Mouse (Mus musculus) hindbrain, embryonic 16.5 days (tissue): Measurements from ENCODE around the gene Adcy2. TPM values are rescaled to one million over a fixed set of nuclear protein-coding genes. Genes with fewer than 3 reads are reported as not detected.
A peak's percentile ranks its signal among the peaks of the same experiment; 100 is the strongest.

Experiments
- ATAC-seq: fragments of 200-750 bp; cut with Nextera tagmentation; 2 replicates; pipeline ENCODE4 v1.8.0; 2017; ENCODE audit warnings: moderate TSS enrichment, moderate library complexity
- H3K27ac ChIP-seq: fragments of 300-500 bp; sonication (generic); 2 replicates; pipeline ENCODE4 v1.5.1; 2014; ENCODE audit warnings: low read depth, mild to moderate bottlenecking, control low read depth, low read length, moderate library complexity
- H3K27me3 ChIP-seq: fragments of 300-500 bp; sonication (generic); replicated peaks from 2 replicates; pipeline ENCODE4 v1.6.1; 2014; ENCODE audit warnings: low read length; ENCODE audit not compliant: control insufficient read depth, insufficient read depth
- H3K36me3 ChIP-seq: fragments of 300-500 bp; sonication (generic); 2 replicates; pipeline ENCODE4 v1.6.1; 2014; ENCODE audit warnings: mild to moderate bottlenecking, low read length, moderate library complexity, mixed read lengths; ENCODE audit not compliant: control insufficient read depth, insufficient read depth
- H3K4me1 ChIP-seq: fragments of 300-500 bp; sonication (generic); 2 replicates; pipeline ENCODE4 v1.6.1; 2014; ENCODE audit warnings: low read depth, low read length; ENCODE audit not compliant: control insufficient read depth, insufficient read depth
- H3K4me2 ChIP-seq: fragments of 300-500 bp; sonication (generic); 2 replicates; pipeline ENCODE4 v1.6.1; 2014; ENCODE audit warnings: mild to moderate bottlenecking, low read length, control low read depth, moderate library complexity
- H3K4me3 ChIP-seq: fragments of 300-500 bp; sonication (generic); 2 replicates; pipeline ENCODE4 v1.5.1; 2014; ENCODE audit warnings: mild to moderate bottlenecking, low read length, control low read depth, moderate library complexity
- H3K9ac ChIP-seq: fragments of 300-500 bp; sonication (generic); 2 replicates; pipeline ENCODE4 v1.6.1; 2014; ENCODE audit warnings: low read depth, mild to moderate bottlenecking, control low read depth, low read length, moderate library complexity
- H3K9me3 ChIP-seq: fragments of 300-500 bp; sonication (generic); 2 replicates; pipeline ENCODE4 v1.6.1; 2014; ENCODE audit warnings: mild to moderate bottlenecking, low read length, moderate library complexity; ENCODE audit not compliant: control insufficient read depth
- WGBS: fragments of 180-500 bp; shearing (Covaris S2); extraction: QIAGEN DNeasy Blood & Tissue Kit; methylation state at CpG from one replicate; pipeline ENCODE4 v1.1.7; 2014; 5-methylcytosine and 5-hydroxymethylcytosine counted together
- polyA plus RNA-seq: library from polyadenylated mRNA; unstranded; fragments of >200 nt; fragmentation: Nextera tagmentation; extraction: Ambion mirVana; gene quantifications from 2 replicates; pipeline ENCODE4 v1.2.1, GENCODE M21; 2015

The Adcy2 gene
- polyA plus RNA-seq, 1 experiment from 2014 or later: 7.7 TPM

GRCm38 (mm10) chr13:69006091-69006490, 6.8 kb upstream of the Adcy2 start:
- Histone ChIP-seq H3K27me3 (no peaks in the 10 kb centered on the region), H3K9ac (no peak overlapping the region), H3K36me3 (no peaks in the 10 kb centered on the region), H3K4me3 (no peak overlapping the region), H3K27ac (no peak overlapping the region), H3K4me1 (no peaks in the 10 kb centered on the region), H3K4me2 (no peak overlapping the region), H3K9me3 (no peaks in the 10 kb centered on the region)
- ATAC-seq: no peak
- 77% methylated on average over 4 of the region's 4 CpGs for WGBS

- Histone ChIP-seq H3K36me3 (no peaks in the 10 kb centered on the region), H3K4me3 (no peak overlapping the region), H3K9me3 (no peaks in the 10 kb centered on the region), H3K4me1 (no peaks in the 10 kb centered on the region), H3K9ac (no peak overlapping the region), H3K4me2 (no peak overlapping the region), H3K27me3 (no peaks in the 10 kb centered on the region; the same call in 1 of the 2 replicates), H3K27ac (no peak overlapping the region)
- WGBS: 89% methylated on average over 4 of the region's 4 CpGs
- no peak for ATAC-seq
Observed at GRCm38 (mm10) chr13:69004406-69004805, 5.1 kb upstream of the Adcy2 start.

GRCm38 (mm10) chr13:69002631-69003030, 3.3 kb upstream of the Adcy2 start:
- ATAC-seq: no peak
- no peaks in the 10 kb centered on the region; the same call in 1 of the 2 replicates for H3K27me3 ChIP-seq
- no peak overlapping the region for H3K9ac ChIP-seq
- H3K36me3 ChIP-seq: no peaks in the 10 kb centered on the region
- H3K27ac ChIP-seq: no peak overlapping the region
- no peaks in the 10 kb centered on the region for H3K9me3 ChIP-seq
- peaks cover 8% of the 10 kb centered on the region for H3K4me1 ChIP-seq
- no peak overlapping the region for H3K4me3 ChIP-seq
- 75% methylated on average over 5 of the region's 5 CpGs for WGBS
- H3K4me2 ChIP-seq: no peak overlapping the region

GRCm38 (mm10) chr13:69002173-69002572, 2.8 kb upstream of the Adcy2 start:
- ATAC-seq: no peak; the same call in 1 of the 2 replicates
- Histone ChIP-seq H3K36me3 (no peaks in the 10 kb centered on the region), H3K4me3 (no peak overlapping the region), H3K27ac (no peak overlapping the region), H3K27me3 (no peaks in the 10 kb centered on the region; the same call in 1 of the 2 replicates), H3K9me3 (no peaks in the 10 kb centered on the region), H3K4me1 (peaks cover 11% of the 10 kb centered on the region), H3K4me2 (no peak overlapping the region), H3K9ac (no peak overlapping the region)
- WGBS: 20% methylated on average over 4 of the region's 4 CpGs

GRCm38 (mm10) chr13:68999826-69000225, 485 bp upstream of the Adcy2 start:
- no peak for ATAC-seq

GRCm38 (mm10) chr13:68998558-68998917, 803 bp downstream of the Adcy2 start:
- under 1% methylated on average over 17 of the region's 17 CpGs for WGBS
- Histone ChIP-seq H3K36me3 (no peaks in the 10 kb centered on the region), H3K9me3 (no peaks in the 10 kb centered on the region), H3K27me3 (no peaks in the 10 kb centered on the region; the same call in 1 of the 2 replicates), H3K4me3 (peak overlapping the region; percentile 72), H3K9ac (peak overlapping the region; percentile 82), H3K4me2 (peak overlapping the region; percentile 96), H3K27ac (peak overlapping the region; percentile 35; the same call in 1 of the 2 replicates), H3K4me1 (peaks cover 11% of the 10 kb centered on the region)
- peak; percentile 25 for ATAC-seq

More at GRCm38 (mm10) chr13:68999826-69000225, 485 bp upstream of the Adcy2 start:
- Histone ChIP-seq H3K4me2 (peak overlapping the region; percentile 96), H3K36me3 (no peaks in the 10 kb centered on the region), H3K27ac (no peak overlapping the region), H3K27me3 (no peaks in the 10 kb centered on the region; the same call in 1 of the 2 replicates), H3K4me1 (peaks cover 11% of the 10 kb centered on the region), H3K9me3 (no peaks in the 10 kb centered on the region), H3K4me3 (peak overlapping the region; percentile 72), H3K9ac (no peak overlapping the region; the same call in 1 of the 2 replicates)
- 45% methylated on average over 5 of the region's 5 CpGs for WGBS

- peak overlapping the region; percentile 72 for H3K4me3 ChIP-seq
- 7% methylated on average over 22 of the region's 22 CpGs for WGBS
- peaks cover 11% of the 10 kb centered on the region for H3K4me1 ChIP-seq
- no peaks in the 10 kb centered on the region; the same call in 1 of the 2 replicates for H3K27me3 ChIP-seq
- ATAC-seq: no peak
- H3K4me2 ChIP-seq: peak overlapping the region; percentile 96
- H3K9ac ChIP-seq: peak overlapping the region; percentile 82
- no peaks in the 10 kb centered on the region for H3K9me3 ChIP-seq
- H3K27ac ChIP-seq: no peak overlapping the region; the same call in 1 of the 2 replicates
- no peaks in the 10 kb centered on the region for H3K36me3 ChIP-seq
Observed at GRCm38 (mm10) chr13:68997821-68998551, 1.4 kb downstream of the Adcy2 start.

- 26% methylated on average over 10 of the region's 10 CpGs for WGBS
- H3K4me1 ChIP-seq: peaks cover 11% of the 10 kb centered on the region
- H3K36me3 ChIP-seq: no peaks in the 10 kb centered on the region
- no peaks in the 10 kb centered on the region; the same call in 1 of the 2 replicates for H3K27me3 ChIP-seq
- no peak for ATAC-seq
- no peaks in the 10 kb centered on the region for H3K9me3 ChIP-seq
- no peak overlapping the region for H3K9ac ChIP-seq
- peak overlapping the region; percentile 96 for H3K4me2 ChIP-seq
- no peak overlapping the region for H3K27ac ChIP-seq
- H3K4me3 ChIP-seq: peak overlapping the region; percentile 72
Observed at GRCm38 (mm10) chr13:68997386-68997785, 2.0 kb downstream of the Adcy2 start.

GRCm38 (mm10) chr13:68996661-68997060, 2.7 kb downstream of the Adcy2 start:
- Histone ChIP-seq H3K9me3 (no peaks in the 10 kb centered on the region), H3K4me2 (no peak overlapping the region), H3K4me3 (no peak overlapping the region), H3K27me3 (no peaks in the 10 kb centered on the region; the same call in 1 of the 2 replicates), H3K36me3 (no peaks in the 10 kb centered on the region), H3K9ac (no peak overlapping the region), H3K27ac (no peak overlapping the region), H3K4me1 (peaks cover 11% of the 10 kb centered on the region)
- 50% methylated on average over 3 of the region's 3 CpGs for WGBS
- ATAC-seq: no peak
